Mouse (Mus musculus) liver, embryonic 15.5 days (tissue): ENCODE measurements around the gene Stab1. TPM values are rescaled to one million over a fixed set of nuclear protein-coding genes. Genes with fewer than 3 reads are reported as not detected.
A peak's percentile ranks its signal among the peaks of the same experiment; 100 is the strongest.

Source experiments
- ATAC-seq: fragments of 200-750 bp; cut with Nextera tagmentation; 2 replicates; pipeline ENCODE4 v1.8.0; 2017; ENCODE audit warnings: moderate number of reproducible peaks, mild to moderate bottlenecking, moderate library complexity; ENCODE audit not compliant: insufficient read depth
- H3K27ac ChIP-seq: fragments of 300-500 bp; sonication (generic); replicated peaks from 2 replicates; pipeline ENCODE4 v1.5.1; 2015; ENCODE audit warnings: mild to moderate bottlenecking, inconsistent platforms
- H3K27me3 ChIP-seq: fragments of 300-500 bp; sonication (generic); 2 replicates; pipeline ENCODE4 v1.6.1; 2015; ENCODE audit warnings: mild to moderate bottlenecking, inconsistent platforms
- H3K36me3 ChIP-seq: fragments of 300-500 bp; sonication (generic); replicated peaks from 2 replicates; pipeline ENCODE4 v1.6.1; 2015; ENCODE audit warnings: moderate library complexity, mild to moderate bottlenecking, inconsistent platforms
- H3K4me1 ChIP-seq: fragments of 300-500 bp; sonication (generic); replicated peaks from 2 replicates; pipeline ENCODE4 v1.6.1; 2015; ENCODE audit warnings: inconsistent platforms
- H3K4me2 ChIP-seq: fragments of 300-500 bp; sonication (generic); 2 replicates; pipeline ENCODE4 v1.6.1; 2015; ENCODE audit warnings: moderate library complexity, mild to moderate bottlenecking, inconsistent platforms
- H3K4me3 ChIP-seq: fragments of 300-500 bp; sonication (generic); replicated peaks from 2 replicates; pipeline ENCODE4 v1.5.1; 2015; ENCODE audit warnings: mild to moderate bottlenecking, inconsistent platforms
- H3K9ac ChIP-seq: fragments of 300-500 bp; sonication (generic); 2 replicates; pipeline ENCODE4 v1.6.1; 2015; ENCODE audit warnings: moderate library complexity, mild to moderate bottlenecking, inconsistent platforms
- H3K9me3 ChIP-seq: fragments of 300-500 bp; sonication (generic); replicated peaks from 2 replicates; pipeline ENCODE4 v1.6.1; 2016; ENCODE audit warnings: inconsistent platforms
- WGBS: fragments of 180-500 bp; shearing (Covaris S2); methylation state at CpG from one replicate; pipeline ENCODE4 v1.1.7; 2015; ENCODE audit warnings: mixed read lengths; ENCODE audit not compliant: insufficient replicate concordance; 5-methylcytosine and 5-hydroxymethylcytosine counted together
- polyA plus RNA-seq: library from polyadenylated mRNA; unstranded; fragments of >200 nt; fragmentation: Nextera tagmentation; extraction: Ambion mirVana; gene quantifications from 2 replicates; pipeline ENCODE4 v1.2.1, GENCODE M21; 2015

The Stab1 gene
- polyA plus RNA-seq, 1 experiment from 2014 or later = 22.0 TPM

GRCm38 (mm10) chr14:31165458-31165857 is 3.0 kb downstream of the Stab1 start:
- peaks cover 5% of the 10 kb centered on the region for H3K36me3 ChIP-seq
- H3K4me1 ChIP-seq = peaks cover 62% of the 10 kb centered on the region
- no peak overlapping the region for H3K9ac ChIP-seq
- no peak overlapping the region for H3K4me3 ChIP-seq
- peaks cover 27% of the 10 kb centered on the region for H3K27me3 ChIP-seq
- no peak for ATAC-seq
- H3K9me3 ChIP-seq = no peaks in the 10 kb centered on the region
- H3K27ac ChIP-seq = no peak overlapping the region
- H3K4me2 ChIP-seq = no peak overlapping the region
- 43% methylated on average over 7 of the region's 7 CpGs for WGBS

DNA sequence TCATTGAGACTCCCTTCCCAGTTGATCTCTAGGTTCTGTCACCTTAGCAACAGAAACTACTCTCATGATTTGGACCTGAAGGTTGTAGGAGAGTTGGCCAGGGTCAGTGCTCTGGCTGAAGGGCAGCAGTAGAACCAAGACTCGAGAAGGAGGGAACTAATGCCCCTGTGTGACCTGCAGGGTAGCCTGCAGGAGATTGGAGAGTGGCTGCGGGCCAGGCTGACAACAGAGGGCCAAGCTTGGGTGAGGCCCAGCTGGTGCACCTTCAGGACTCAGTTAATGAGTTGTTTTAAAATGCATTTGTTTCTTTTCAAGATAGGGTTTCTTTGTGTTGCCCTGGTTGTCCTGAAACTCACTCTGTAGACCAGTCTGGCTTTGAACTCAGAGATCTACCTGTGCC is 3.4 kb downstream of the Stab1 start:
- H3K4me2 ChIP-seq = no peak overlapping the region
- H3K4me1 ChIP-seq = peaks cover 67% of the 10 kb centered on the region
- peaks cover 27% of the 10 kb centered on the region for H3K27me3 ChIP-seq
- no peaks in the 10 kb centered on the region for H3K9me3 ChIP-seq
- H3K9ac ChIP-seq = no peak overlapping the region
- no peak overlapping the region for H3K27ac ChIP-seq
- no peak overlapping the region for H3K4me3 ChIP-seq
- 52% methylated on average over 2 of the region's 2 CpGs for WGBS
- ATAC-seq = no peak
- H3K36me3 ChIP-seq = 0 out of 2 replicates have a peak, but pooled peaks cover under 1% of the 10 kb centered on the region

DNA sequence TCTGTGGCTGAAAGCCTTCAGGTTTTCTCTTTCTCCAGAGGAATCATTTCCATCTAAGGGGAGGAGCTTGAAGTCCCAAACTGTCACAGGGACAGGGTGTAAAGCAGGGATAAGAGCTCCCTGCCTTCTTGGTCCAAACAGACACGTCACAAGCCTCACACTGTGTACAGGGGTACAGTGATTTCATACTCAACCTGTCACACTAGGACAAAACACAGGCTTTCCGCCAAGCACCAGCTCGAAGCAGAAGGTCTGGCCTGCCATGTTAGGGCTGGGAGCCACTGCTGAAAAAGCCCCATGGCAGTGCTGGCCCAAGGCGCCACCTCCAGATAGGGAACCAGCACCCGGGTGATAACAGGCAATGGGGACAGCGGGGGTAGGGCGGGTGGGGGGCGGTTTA is 4.4 kb downstream of the Stab1 start:
- no peak overlapping the region; the same call in 1 of the 2 replicates for H3K4me2 ChIP-seq
- H3K27ac ChIP-seq = 0 out of 2 replicates have a peak overlapping the region, but pooled peaks have one; percentile 19
- H3K4me1 ChIP-seq = peaks cover 66% of the 10 kb centered on the region
- H3K9ac ChIP-seq = no peak overlapping the region
- no peak overlapping the region for H3K4me3 ChIP-seq
- H3K9me3 ChIP-seq = no peaks in the 10 kb centered on the region
- H3K36me3 ChIP-seq = no peaks in the 10 kb centered on the region
- H3K27me3 ChIP-seq = peaks cover 26% of the 10 kb centered on the region
- 18% methylated on average over 8 of the region's 8 CpGs for WGBS
- ATAC-seq = no peak

GRCm38 (mm10) chr14:31161638-31162037 is 6.8 kb downstream of the Stab1 start:
- no peak overlapping the region for H3K9ac ChIP-seq
- H3K27ac ChIP-seq = peak overlapping the region; percentile 29; the same call in 1 of the 2 replicates
- H3K36me3 ChIP-seq = 0 out of 2 replicates have a peak, but pooled peaks cover 2% of the 10 kb centered on the region
- ATAC-seq = no peak
- peaks cover 4% of the 10 kb centered on the region; the same call in 1 of the 2 replicates for H3K27me3 ChIP-seq
- no peak overlapping the region for H3K4me3 ChIP-seq
- H3K4me1 ChIP-seq = peaks cover 55% of the 10 kb centered on the region
- WGBS = 71% methylated on average over 10 of the region's 10 CpGs
- no peaks in the 10 kb centered on the region for H3K9me3 ChIP-seq
- peak overlapping the region; percentile 35 for H3K4me2 ChIP-seq

- no peak for ATAC-seq
- WGBS = 76% methylated on average over 7 of the region's 7 CpGs
- H3K36me3 ChIP-seq = 0 out of 2 replicates have a peak, but pooled peaks cover 2% of the 10 kb centered on the region
- peaks cover 50% of the 10 kb centered on the region for H3K4me1 ChIP-seq
- 0 out of 2 replicates have a peak overlapping the region, but pooled peaks have one; percentile 29 for H3K27ac ChIP-seq
- no peaks in the 10 kb centered on the region for H3K9me3 ChIP-seq
- no peak overlapping the region for H3K4me3 ChIP-seq
- H3K9ac ChIP-seq = no peak overlapping the region
- peak overlapping the region; percentile 35 for H3K4me2 ChIP-seq
- no peaks in the 10 kb centered on the region for H3K27me3 ChIP-seq
Measured at GRCm38 (mm10) chr14:31161191-31161590, 7.2 kb downstream of the Stab1 start.

DNA sequence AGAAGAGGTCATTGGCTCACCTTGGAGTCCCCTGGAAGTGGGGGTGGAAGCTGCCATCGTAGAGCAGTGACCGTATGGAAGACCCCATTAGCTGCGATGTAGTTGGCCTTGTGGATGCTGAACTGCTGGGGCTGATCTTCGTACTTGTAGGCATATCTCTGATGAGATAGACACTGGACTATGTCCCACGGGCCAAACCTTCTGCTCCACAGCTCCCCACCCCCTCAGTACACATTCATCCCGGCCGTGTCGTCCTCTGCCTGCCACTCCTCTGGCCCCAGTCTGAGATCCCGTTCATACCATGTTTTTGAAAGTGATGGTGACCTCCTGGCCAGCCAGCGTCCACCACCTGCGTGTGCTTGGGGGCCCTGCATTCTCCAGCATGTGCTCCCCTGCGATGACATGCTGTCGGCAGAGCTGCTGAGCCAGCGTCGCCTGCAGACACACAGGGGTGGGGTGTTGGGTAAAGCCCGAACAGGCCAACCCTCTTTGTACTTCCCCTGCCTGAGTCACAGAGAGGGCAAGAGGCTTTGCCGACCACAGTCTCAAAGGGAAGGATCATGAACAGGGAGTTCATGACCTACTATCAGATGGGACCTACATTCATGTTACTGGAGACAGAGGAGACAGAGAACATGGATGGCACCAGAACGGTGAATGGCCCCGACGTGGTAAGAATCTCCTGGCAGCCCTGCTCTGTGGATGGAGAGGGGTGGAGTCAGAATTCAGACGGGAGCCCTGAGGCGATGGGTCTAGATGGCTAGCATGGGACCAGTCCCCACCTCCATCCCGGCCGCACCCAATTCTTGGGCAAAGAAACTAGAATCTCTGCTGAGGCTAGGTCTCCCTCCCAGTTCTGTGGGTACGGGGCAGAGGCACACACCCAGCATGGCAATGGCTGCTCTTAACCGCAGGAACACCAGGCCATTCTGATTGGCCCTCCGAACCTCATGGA is 8.0 kb downstream of the Stab1 start:
- H3K9me3 ChIP-seq = no peaks in the 10 kb centered on the region
- H3K27me3 ChIP-seq = no peaks in the 10 kb centered on the region
- H3K9ac ChIP-seq = no peak overlapping the region
- peak overlapping the region; percentile 44 for H3K4me2 ChIP-seq
- H3K27ac ChIP-seq = peak overlapping the region; percentile 72
- peak; percentile 69 for ATAC-seq
- H3K4me1 ChIP-seq = peaks cover 45% of the 10 kb centered on the region
- 0 out of 2 replicates have a peak overlapping the region, but pooled peaks have one; percentile 9 for H3K4me3 ChIP-seq
- H3K36me3 ChIP-seq = peaks cover 2% of the 10 kb centered on the region; the same call in 1 of the 2 replicates
- WGBS = 52% methylated on average over 27 of the region's 27 CpGs

GRCm38 (mm10) chr14:31145694-31146093 is 22.7 kb downstream of the Stab1 start:
- no peak overlapping the region for H3K4me3 ChIP-seq
- no peaks in the 10 kb centered on the region for H3K9me3 ChIP-seq
- H3K4me2 ChIP-seq = no peak overlapping the region
- WGBS = 83% methylated on average over 11 of the region's 11 CpGs
- ATAC-seq = no peak
- no peak overlapping the region for H3K9ac ChIP-seq
- H3K36me3 ChIP-seq = peaks cover 50% of the 10 kb centered on the region
- no peak overlapping the region for H3K27ac ChIP-seq
- no peaks in the 10 kb centered on the region; the same call in 1 of the 2 replicates for H3K27me3 ChIP-seq
- no peaks in the 10 kb centered on the region for H3K4me1 ChIP-seq

DNA sequence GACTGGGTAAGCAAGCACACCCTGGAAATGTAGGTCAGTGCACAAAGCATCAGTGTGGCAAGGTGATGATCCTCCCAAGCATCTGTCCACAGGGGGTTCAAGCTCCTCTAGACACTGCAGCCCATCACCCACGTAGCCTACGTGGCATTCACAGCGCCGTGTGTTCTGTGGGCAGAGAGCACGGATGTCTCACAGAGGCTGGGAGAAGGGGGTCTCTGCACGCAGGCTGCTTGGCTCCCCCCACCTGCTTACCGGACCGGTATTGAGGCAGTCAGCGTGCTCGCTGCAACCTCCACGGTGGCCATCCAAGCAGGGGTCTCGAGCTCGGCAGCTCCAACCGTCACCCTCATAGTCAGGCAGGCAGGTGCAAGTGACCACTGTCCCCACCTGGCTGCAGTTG is 27.4 kb downstream of the Stab1 start:
- H3K4me1 ChIP-seq = no peaks in the 10 kb centered on the region; the same call in 1 of the 2 replicates
- no peak overlapping the region for H3K4me3 ChIP-seq
- H3K27me3 ChIP-seq = no peaks in the 10 kb centered on the region
- no peak overlapping the region for H3K27ac ChIP-seq
- no peaks in the 10 kb centered on the region for H3K9me3 ChIP-seq
- no peak for ATAC-seq
- H3K36me3 ChIP-seq = peaks cover 86% of the 10 kb centered on the region
- WGBS = 87% methylated on average over 14 of the region's 14 CpGs
- H3K9ac ChIP-seq = no peak overlapping the region
- no peak overlapping the region for H3K4me2 ChIP-seq

DNA sequence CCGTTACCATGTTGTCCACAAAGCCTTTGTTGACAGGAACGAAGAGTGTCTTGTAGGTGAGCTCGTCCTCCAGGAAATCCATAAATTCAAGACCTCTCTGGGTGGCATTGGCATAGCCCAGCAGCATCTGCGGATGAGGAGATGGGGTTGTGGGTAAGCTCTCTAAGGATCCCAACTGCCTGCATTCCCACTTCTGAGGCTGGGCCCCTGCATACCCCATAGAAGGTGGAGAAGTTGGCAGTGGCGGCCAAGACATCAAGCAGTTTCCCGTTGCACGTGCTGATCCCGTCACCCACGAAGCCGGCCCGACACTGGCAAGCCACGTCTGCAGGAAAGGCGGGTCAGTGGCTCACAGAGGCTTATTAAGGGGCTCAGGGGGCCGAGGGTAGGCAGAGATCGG is 28.3 kb downstream of the Stab1 start:
- ATAC-seq = no peak
- H3K36me3 ChIP-seq = peaks cover 87% of the 10 kb centered on the region

GRCm38 (mm10) chr14:31139666-31140065 is 28.8 kb downstream of the Stab1 start:
- WGBS = 50% methylated on average over 12 of the region's 12 CpGs
- Histone ChIP-seq H3K27ac (no peak overlapping the region), H3K4me3 (no peak overlapping the region), H3K27me3 (no peaks in the 10 kb centered on the region), H3K36me3 (peaks cover 92% of the 10 kb centered on the region), H3K4me2 (no peak overlapping the region), H3K9me3 (no peaks in the 10 kb centered on the region), H3K4me1 (no peaks in the 10 kb centered on the region; the same call in 1 of the 2 replicates), H3K9ac (no peak overlapping the region)
- ATAC-seq = no peak

More for the DNA sequence above, 28.3 kb downstream of the Stab1 start:
- no peak overlapping the region for H3K4me3 ChIP-seq
- no peaks in the 10 kb centered on the region for H3K9me3 ChIP-seq
- 85% methylated on average over 15 of the region's 15 CpGs for WGBS
- H3K27ac ChIP-seq = no peak overlapping the region
- H3K4me2 ChIP-seq = no peak overlapping the region
- H3K4me1 ChIP-seq = no peaks in the 10 kb centered on the region; the same call in 1 of the 2 replicates
- H3K27me3 ChIP-seq = no peaks in the 10 kb centered on the region
- H3K9ac ChIP-seq = no peak overlapping the region

DNA sequence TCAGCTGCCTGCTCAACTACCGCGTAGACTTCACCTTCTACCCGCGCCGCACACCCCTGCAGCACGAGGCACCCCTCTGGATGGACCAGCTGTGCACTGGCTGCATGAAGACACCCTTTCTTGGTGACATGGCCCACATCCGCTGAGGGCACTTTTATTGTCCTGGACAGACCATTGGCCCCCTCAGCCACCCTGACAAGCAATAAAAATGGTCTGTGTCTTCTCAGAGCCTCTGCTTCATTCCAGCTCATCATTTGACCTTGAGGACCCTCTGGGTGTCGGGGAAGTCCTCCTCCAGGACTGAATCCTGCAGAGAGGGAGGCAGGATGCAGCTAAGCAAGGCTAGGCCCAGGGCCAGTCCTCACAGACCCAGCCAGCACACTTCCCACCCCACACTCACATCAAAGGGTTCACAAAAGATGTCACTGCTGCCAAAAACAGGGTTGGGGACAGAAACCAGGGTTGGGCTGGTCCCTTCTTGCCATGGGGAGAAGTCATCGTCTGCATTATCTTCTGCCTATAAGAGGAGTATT is 29.5 kb downstream of the Stab1 start:
- 80% methylated on average over 9 of the region's 9 CpGs for WGBS
- Histone ChIP-seq H3K4me3 (no peak overlapping the region), H3K9ac (no peak overlapping the region), H3K4me2 (no peak overlapping the region), H3K9me3 (no peaks in the 10 kb centered on the region), H3K36me3 (peaks cover 99% of the 10 kb centered on the region), H3K4me1 (peaks cover 4% of the 10 kb centered on the region), H3K27ac (no peak overlapping the region), H3K27me3 (no peaks in the 10 kb centered on the region)
- ATAC-seq = no peak
